Mouse (Mus musculus) olfactory bulb, adult 2 months (tissue): Measurements from ENCODE around the gene Xrcc5.

Experiments
- CTCF ChIP-seq: fragments of 200-500 bp; IDR thresholded peaks from 2 replicates; pipeline ENCODE4 v1.5.1; 2012; ENCODE audit warnings: low read depth, mild to moderate bottlenecking, low read length, moderate library complexity; ENCODE audit not compliant: insufficient read depth
- POLR2A ChIP-seq: fragments of 200-500 bp; IDR thresholded peaks from 2 replicates; pipeline ENCODE4 v1.6.1; 2012; ENCODE audit warnings: mild to moderate bottlenecking, low read depth, low read length, moderate library complexity; ENCODE audit not compliant: insufficient read depth

GRCm38 (mm10) chr1:72293869-72294663 lies 13.2 kb upstream of the Xrcc5 start:
- no peak for TF ChIP-seq CTCF
- no peak for TF ChIP-seq POLR2A
